Mouse (Mus musculus) cerebellum, adult 9-11 months (tissue): ENCODE results near the gene Cpne9.

ENCODE experiments used
- DNase-seq: peaks from one replicate; pipeline ENCODE4 v3.0.0; 2022

Gene Cpne9

DNA sequence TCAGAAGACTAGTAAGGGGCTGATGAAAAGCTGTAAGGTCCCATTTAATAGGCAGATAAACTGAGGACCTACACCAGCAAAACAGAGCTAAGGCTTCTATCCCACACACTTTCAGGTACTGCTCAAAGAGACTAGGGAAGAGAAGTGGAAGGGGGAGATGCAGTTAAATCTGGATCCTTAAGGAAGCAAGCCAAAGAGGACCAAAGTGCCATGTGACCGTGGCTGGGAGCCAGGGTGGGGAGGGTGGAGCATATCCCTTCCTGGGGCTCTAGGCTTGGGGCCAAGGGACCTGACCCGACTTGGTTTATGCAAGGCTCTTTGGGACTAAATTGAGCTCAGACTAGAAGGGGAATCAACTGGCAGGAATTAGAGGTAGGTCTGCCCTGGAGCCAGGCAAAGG lies 62.2 kb downstream of the Cpne9 start:
- peak; percentile 68 for DNase-seq

DNA sequence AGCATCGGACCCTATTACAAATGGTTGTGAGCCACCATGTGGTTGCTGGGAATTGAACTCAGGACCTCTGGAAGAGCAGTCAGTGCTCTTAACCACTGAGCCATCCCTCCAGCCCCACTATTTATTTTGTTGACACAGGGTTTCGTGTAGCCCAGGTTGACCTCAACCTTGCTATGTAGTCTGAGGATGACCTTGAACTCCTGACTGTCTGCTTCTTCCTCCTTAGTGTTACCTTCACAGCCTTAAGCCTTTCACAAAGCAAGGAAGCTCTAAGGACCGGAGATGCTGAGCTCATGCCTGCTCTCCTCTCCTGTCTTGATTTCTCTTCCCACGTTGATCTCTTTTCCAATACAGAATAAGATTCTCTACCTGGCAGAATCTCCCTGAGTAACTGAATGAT lies 64.8 kb downstream of the Cpne9 start:
- DNase-seq = no peak

GRCm38 (mm10) chr6:113350538-113350937 lies 68.4 kb downstream of the Cpne9 start:
- DNase-seq = no peak

GRCm38 (mm10) chr6:113351161-113351560 lies 69.1 kb downstream of the Cpne9 start:
- no peak for DNase-seq

DNA sequence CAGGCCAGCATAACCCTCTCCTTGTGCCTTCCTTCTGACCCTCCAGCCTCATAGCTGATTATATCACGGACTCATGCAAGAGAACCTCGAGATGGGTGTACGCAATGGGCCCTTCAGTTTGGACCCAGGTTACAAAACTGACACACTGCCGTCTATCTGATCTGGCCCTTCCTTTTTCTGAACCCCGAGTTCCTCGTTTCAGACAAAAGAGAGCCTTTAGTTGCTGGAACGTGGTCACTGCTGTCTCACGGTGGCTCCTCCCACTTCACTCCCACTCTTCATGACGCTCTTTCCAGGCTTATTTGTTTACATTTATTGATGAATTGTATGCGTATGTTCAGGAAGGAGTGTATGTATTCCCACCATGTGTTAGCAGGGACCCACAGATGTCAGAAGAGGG lies 69.5 kb downstream of the Cpne9 start:
- no peak for DNase-seq

- no peak for DNase-seq
These were observed 70.7 kb downstream of the Cpne9 start for GRCm38 (mm10) chr6:113352820-113353219.

DNA sequence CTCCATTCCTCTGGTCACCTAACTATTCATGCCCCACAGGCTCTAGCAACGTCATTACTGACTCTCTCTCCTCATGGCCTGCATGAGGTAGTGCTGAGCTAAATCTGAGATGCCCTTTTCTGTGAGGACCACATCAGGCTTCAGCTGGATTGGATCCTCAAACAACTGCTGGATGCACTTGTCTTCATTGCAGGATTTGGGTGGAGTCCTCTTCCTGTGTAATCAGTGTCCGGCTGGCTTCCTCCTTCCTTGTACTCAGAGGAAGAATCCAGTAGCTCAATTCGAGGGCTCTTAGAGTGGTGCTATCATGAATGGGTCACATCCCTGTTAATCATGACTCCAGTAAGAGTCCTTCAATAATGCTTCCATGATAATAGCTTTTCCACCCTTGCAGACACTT lies 71.6 kb downstream of the Cpne9 start:
- no peak for DNase-seq
